Mouse (Mus musculus): ENCODE measurements around the gene Gm49450. TPM values are rescaled to one million over a fixed set of nuclear protein-coding genes. Genes with fewer than 3 reads are reported as not detected.
A peak's percentile ranks its signal among the peaks of the same experiment; 100 is the strongest.

Gene Gm49450
- polyA plus RNA-seq (2011; ENCODE audit: insufficient read length, low read depth, missing spikeins) = 333 and 559 TPM in 2 replicates

DNA sequence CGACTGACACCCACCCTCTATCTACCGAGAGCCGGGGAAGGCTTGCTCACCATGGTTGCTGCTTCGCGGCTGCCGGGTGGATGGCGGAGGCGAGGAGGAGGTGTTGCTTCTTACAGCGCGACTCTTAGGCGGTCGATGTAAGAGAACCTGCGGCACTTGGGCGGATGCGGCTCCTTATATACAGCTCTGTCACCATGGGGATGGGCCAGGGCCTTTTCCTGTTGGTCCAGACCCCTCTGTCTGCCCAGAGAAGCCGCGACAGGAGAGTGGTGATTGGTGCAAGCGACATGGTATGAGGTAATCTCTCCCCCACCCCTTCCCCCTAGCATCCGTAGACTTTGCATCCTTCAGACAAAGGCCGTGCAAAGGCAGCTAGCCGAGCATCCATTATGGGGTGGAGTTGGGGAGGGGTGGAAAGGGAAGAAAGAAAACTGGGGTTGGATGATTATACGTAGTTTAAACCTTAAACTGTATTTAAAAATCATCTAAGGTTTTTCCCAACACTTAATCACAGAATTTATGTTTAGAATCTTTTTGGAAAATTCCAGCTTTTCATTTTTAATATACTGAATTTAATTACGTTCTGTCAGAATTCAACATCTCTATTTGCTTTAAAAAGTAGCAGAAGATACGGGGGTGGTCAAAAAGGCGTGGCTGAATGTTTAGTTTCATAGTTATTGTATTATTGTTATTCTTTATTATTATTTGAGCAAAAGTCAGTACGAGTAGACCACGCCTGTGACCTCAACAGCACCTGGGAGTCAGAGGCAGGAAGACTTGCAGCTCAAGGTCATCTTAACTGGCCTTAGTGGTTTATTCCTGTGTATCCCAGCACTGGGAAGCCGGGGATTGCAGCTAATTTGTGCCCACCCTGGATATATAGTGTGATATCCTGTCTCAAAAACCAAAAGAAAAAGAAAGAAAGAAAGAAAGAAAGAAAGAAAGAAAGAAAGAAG, at the start of gene Gm49450, which contains the start of gene Tuba1a:
Gm49450 (minus strand) TSS at position 151 of the 956 bp plus-strand sequence.
Tuba1a (minus strand) TSS at position 303 of the 956 bp plus-strand sequence.
- no peak for TF ChIP-seq CTCF (IDR thresholded peaks at IDR 0.05; ENCODE audit: borderline replicate concordance, insufficient read depth, low read length)
- peak; percentile 100 for TF ChIP-seq POLR2A (IDR thresholded peaks at IDR 0.05; ENCODE audit: low read depth, low read length)
- H3K4me1 ChIP-seq (ENCODE audit: control insufficient read depth, insufficient read depth, low read length) = no peaks in the 10 kb centered on the region; the same call in 1 of the 2 replicates

DNA sequence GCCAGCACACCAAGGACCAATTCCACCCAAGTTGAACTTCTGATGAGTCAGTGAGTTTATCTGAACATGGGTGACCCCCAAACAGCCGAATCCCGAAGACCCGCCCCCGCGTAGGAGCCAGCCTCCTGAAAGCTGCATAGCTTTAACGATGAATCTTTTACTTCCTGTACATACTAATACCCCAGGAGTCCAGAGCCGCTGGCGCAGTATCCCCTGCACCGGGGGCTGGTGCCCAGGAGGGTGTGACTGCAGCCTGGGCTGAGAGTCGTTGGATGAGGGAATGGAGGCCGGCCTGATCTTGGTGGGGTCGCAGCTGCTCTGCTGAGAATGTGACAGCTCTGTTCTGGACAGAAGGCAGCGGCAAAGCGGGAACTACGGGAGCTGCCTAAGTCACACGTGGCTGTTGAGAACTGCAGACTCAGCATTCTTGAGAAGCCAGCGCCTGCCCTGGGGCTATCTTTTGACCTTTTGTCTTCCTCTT, 48.1 kb upstream of the Gm49450 start:
- no peak for TF ChIP-seq CTCF (IDR thresholded peaks at IDR 0.05; ENCODE audit: borderline replicate concordance, insufficient read depth, low read length)
- TF ChIP-seq POLR2A (IDR thresholded peaks at IDR 0.05; ENCODE audit: low read depth, low read length) = no peak
- Histone ChIP-seq H3K4me1 (ENCODE audit: control insufficient read depth, insufficient read depth, low read length) (no peaks in the 10 kb centered on the region), H3K4me3 (ENCODE audit: insufficient read depth, low read length) (no peak overlapping the region; the same call in 1 of the 2 replicates), H3K27ac (ENCODE audit: insufficient read depth, low read length) (peak overlapping the region; percentile 14; the same call in 1 of the 2 replicates)

More for the DNA sequence above, at the start of gene Gm49450, which contains the start of gene Tuba1a:
- Histone ChIP-seq H3K27ac (ENCODE audit: insufficient read depth, low read length) (peak within 1 kb of the TSS; percentile 88), H3K4me3 (ENCODE audit: insufficient read depth, low read length) (peak within 1 kb of the TSS; percentile 95)

DNA sequence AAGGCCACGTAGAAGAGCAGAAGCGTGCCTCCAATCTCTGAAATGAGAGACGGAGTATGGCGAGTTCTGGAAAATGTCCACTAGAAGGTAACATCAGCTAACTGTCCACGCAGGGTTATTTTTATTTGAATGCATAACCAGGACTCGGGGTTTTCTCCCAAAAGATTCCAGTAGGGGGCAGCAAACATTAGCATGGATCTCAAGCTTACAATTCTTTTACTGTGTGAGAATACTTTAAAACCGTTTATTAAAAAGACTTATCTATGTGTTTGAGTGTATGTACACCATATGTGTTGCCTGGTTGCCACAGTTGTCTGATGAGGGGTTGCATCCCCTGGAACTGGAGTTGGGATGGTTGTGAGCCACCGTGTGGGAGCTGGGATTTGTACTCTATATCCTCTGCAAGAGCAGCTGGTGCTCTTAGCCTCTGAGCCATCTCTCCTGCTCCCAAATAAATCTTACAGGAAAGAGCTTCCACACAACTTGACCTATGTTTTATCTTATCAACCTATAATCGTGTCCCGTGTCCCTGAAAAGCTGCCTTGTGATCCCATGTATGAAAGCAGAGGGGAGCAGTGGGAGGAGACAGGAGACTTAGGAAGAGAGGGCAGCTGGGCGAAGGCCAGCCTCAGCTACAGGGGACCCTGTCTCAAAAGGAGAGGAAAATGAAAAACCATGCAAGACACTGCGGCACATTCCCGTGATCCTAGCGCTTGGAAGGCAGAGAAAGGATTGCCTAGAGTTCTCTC, 47.4 kb upstream of the Gm49450 start:
- H3K27ac ChIP-seq (ENCODE audit: insufficient read depth, low read length) = 0 out of 2 replicates have a peak overlapping the region, but pooled peaks have one; percentile 2
- H3K4me1 ChIP-seq (ENCODE audit: control insufficient read depth, insufficient read depth, low read length) = no peaks in the 10 kb centered on the region
- TF ChIP-seq POLR2A (IDR thresholded peaks at IDR 0.05; ENCODE audit: low read depth, low read length) (no peak), CTCF (IDR thresholded peaks at IDR 0.05; ENCODE audit: borderline replicate concordance, insufficient read depth, low read length) (no peak)
- no peak overlapping the region for H3K4me3 ChIP-seq (ENCODE audit: insufficient read depth, low read length)

DNA sequence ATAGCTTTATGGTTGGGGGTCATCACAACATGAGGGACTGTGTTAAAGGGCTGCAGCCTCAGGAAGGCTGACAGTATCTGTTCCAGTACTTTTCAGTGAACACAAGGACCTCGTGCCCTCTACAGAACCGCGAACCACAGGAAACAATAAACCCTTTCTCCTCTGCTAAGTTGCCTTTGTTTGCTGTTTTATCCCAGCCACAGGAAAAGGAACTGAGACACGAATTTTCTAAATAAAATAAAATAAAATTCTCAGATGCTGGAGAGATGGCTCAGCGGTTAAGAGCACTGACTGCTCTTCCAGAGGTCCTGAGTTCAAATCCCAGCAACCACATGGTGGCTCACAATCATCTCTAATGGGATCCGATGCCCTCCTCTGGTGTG, 45.4 kb upstream of the Gm49450 start:
- no peaks in the 10 kb centered on the region for H3K4me1 ChIP-seq (ENCODE audit: control insufficient read depth, insufficient read depth, low read length)
- no peak for TF ChIP-seq CTCF (IDR thresholded peaks at IDR 0.05; ENCODE audit: borderline replicate concordance, insufficient read depth, low read length)
- TF ChIP-seq POLR2A (IDR thresholded peaks at IDR 0.05; ENCODE audit: low read depth, low read length) = no peak
- H3K4me3 ChIP-seq (ENCODE audit: insufficient read depth, low read length) = no peak overlapping the region
- H3K27ac ChIP-seq (ENCODE audit: insufficient read depth, low read length) = no peak overlapping the region

DNA sequence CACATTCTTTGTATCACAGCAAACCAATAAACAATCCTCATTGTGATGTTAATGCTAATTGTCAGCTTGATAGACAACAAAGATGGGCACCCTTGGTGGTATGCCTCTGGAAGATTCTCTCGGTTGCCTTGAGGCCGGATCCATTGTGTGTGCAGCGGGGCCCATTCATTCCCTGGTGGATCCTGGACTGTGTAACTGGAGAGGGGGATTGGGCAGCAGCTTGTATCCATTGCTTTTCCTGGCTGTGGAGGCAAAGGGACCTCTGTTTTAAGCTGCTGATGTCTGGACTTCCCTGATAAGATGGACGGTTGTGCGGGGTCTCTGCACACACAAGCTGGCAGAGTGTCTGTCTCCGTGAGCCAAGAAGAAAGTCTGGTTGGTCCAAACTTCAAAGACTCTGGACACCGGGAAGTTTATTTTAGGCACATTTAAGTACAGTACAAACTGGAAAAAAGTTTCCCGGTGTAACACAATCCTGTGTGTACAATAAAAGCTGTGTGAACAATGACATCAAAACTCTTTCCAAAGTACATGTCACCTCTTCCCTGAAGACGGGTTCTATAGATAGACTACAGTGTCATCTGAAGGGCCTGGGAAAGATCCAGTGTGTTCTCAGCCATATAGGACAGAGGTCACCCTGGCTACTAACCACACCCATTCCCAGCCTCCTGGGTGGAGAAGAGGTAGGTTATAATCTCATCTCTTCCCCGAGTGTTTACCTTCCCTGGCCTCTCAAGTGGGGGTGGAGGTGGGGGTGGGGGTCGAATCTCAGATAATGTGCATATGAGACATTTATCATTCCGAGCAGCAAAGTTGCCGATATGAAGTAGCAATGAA, 44.8 kb upstream of the Gm49450 start:
- TF ChIP-seq POLR2A (IDR thresholded peaks at IDR 0.05; ENCODE audit: low read depth, low read length) (no peak), CTCF (IDR thresholded peaks at IDR 0.05; ENCODE audit: borderline replicate concordance, insufficient read depth, low read length) (no peak)
- no peak overlapping the region for H3K27ac ChIP-seq (ENCODE audit: insufficient read depth, low read length)
- H3K4me3 ChIP-seq (ENCODE audit: insufficient read depth, low read length) = no peak overlapping the region
- no peaks in the 10 kb centered on the region for H3K4me1 ChIP-seq (ENCODE audit: control insufficient read depth, insufficient read depth, low read length)

DNA sequence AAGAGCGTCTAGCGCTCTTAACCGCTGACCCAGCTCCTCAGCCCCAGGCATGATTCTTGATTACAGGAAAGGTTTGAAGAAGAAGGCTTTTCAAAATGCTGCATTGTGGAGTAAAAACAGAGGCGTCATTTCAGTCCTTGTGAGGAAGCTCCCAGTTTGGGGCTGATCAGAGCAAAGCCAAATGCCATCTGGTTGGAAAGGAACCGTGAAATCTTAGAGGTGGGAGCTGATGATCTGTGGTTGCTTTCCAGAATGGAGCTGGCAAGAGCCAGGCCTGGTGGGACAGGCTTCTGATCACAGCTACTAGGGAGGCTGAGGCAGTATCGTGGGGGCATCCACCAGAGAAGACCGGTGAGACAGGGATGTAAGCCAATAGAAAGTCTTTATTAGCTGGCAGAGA, 43.5 kb upstream of the Gm49450 start:
- Histone ChIP-seq H3K4me1 (ENCODE audit: control insufficient read depth, insufficient read depth, low read length) (0 out of 2 replicates have a peak, but pooled peaks cover 3% of the 10 kb centered on the region), H3K27ac (ENCODE audit: insufficient read depth, low read length) (no peak overlapping the region), H3K4me3 (ENCODE audit: insufficient read depth, low read length) (no peak overlapping the region)
- TF ChIP-seq POLR2A (IDR thresholded peaks at IDR 0.05; ENCODE audit: low read depth, low read length) = no peak
- TF ChIP-seq CTCF (IDR thresholded peaks at IDR 0.05; ENCODE audit: borderline replicate concordance, insufficient read depth, low read length) = no peak

DNA sequence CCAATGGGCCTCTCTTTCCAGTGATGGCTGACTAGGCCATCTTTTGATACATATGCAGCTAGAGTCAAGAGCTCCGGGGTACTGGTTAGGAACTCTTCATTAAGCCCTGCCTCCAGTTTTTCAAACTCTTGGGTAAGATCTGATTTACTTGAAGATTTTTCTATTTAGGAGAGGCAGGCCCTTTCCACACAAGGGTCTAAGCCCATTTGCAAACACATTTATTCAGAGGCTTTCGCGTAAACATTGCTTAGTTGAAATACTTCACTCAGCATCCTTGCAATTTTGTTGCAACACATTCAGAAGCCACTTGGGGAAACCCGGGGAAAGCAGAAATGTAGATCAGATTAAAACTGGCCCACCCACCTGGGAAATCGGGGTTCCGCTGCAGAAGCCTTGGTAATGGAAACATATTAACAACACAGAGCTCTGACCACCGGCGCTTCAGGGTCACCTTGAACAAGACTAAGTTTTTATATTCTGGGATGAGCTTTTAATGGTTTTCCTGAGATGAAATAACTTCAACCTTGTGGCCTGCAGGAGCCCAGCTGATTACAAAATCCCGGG, 41.7 kb upstream of the Gm49450 start:
- Histone ChIP-seq H3K27ac (ENCODE audit: insufficient read depth, low read length) (no peak overlapping the region), H3K4me1 (ENCODE audit: control insufficient read depth, insufficient read depth, low read length) (peaks cover 9% of the 10 kb centered on the region; the same call in 1 of the 2 replicates), H3K4me3 (ENCODE audit: insufficient read depth, low read length) (no peak overlapping the region)
- TF ChIP-seq POLR2A (IDR thresholded peaks at IDR 0.05; ENCODE audit: low read depth, low read length) (no peak), CTCF (IDR thresholded peaks at IDR 0.05; ENCODE audit: borderline replicate concordance, insufficient read depth, low read length) (no peak)

DNA sequence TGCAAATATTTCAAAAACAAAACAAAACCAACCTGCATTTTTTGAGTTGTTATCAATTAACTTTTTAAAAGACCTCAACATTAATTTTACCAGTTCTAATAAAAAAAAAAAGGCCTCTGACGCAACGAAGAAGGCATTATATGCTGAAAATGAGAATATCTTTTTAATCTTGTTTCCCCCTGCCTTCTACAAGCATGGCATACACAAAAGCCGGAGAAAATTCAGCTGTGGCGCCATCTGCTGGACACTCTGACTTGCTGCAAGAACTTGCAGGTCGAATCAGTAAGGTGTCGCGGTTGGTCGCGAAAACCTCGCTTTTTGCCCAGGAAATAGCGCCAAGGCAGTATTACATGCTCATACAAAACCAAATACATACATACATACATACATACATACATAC, 40.5 kb upstream of the Gm49450 start:
- H3K4me1 ChIP-seq (ENCODE audit: control insufficient read depth, insufficient read depth, low read length) = peaks cover 9% of the 10 kb centered on the region; the same call in 1 of the 2 replicates
- no peak overlapping the region for H3K4me3 ChIP-seq (ENCODE audit: insufficient read depth, low read length)
- H3K27ac ChIP-seq (ENCODE audit: insufficient read depth, low read length) = no peak overlapping the region
- TF ChIP-seq POLR2A (IDR thresholded peaks at IDR 0.05; ENCODE audit: low read depth, low read length) (no peak), CTCF (IDR thresholded peaks at IDR 0.05; ENCODE audit: borderline replicate concordance, insufficient read depth, low read length) (peak; percentile 71)
